Mouse (Mus musculus): Measurements from ENCODE around the gene Lyplal1. TPM values are rescaled to one million over a fixed set of nuclear protein-coding genes. Genes with fewer than 3 reads are reported as not detected.

Gene Lyplal1
- 7.1 and 7.6 TPM in 2 replicates for polyA plus RNA-seq (2012; rRNA removed)

DNA sequence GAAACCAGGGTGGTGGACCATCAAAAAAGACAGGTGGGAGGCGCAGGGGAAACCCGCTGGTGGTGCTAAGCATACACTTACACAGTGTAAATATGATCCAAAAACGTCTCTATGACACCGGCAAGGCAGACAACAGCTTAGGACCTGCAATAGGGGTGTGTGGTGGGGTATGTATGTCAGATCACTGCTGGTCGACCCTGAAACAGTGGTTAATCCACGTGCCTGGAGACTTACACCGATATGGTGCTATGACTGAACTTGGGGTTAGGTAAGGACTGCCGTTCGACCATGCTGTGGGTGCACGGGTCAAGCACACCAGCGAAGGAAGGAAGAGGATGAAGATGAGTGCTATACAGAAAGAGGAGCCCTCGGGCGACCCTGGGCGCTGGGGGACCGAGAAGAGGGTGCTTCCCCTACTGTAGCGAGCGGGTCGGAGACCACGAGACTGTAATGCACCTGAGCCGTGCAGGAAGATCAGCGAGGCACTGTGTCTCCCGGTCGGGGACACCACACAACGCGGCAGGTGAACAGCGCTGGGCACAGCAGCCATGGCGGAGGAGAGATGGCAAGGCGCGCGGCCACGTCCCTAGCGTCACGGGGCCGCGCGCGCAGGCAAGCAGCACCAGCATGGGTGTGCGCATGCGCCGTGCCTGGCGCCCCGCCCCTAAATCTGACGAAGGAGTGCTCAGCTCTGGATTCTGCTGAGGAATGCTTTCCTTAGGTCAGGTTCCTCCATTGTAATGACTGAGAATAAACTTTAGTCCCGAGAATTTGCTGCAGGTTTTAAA, at the start of gene Lyplal1:
Gene Lyplal1 (minus strand): TSS at position 610 of the 788 bp plus-strand sequence.
- Histone ChIP-seq H3K27me3 (ENCODE audit: control insufficient read depth, insufficient read depth, low read length) (no peaks in the 10 kb centered on the region), H3K27ac (ENCODE audit: insufficient read depth, low read length) (peak within 1 kb of the TSS; percentile 44), H3K4me1 (ENCODE audit: control insufficient read depth, insufficient read depth, low read length) (no peaks in the 10 kb centered on the region), H3K4me3 (replicated peaks; ENCODE audit: insufficient read depth, low read depth, low read length) (peak within 1 kb of the TSS; percentile 74)
- 3% methylated on average over 44 of the region's 44 CpGs for WGBS
- DNase-seq = peak; percentile 96 to 97
- TF ChIP-seq CTCF (IDR thresholded peaks at IDR 0.05; ENCODE audit: borderline replicate concordance, insufficient read depth, low read depth, low read length) (no peak), POLR2A (IDR thresholded peaks at IDR 0.05; ENCODE audit: borderline replicate concordance, insufficient read depth, low read length) (peak; percentile 97)

DNA sequence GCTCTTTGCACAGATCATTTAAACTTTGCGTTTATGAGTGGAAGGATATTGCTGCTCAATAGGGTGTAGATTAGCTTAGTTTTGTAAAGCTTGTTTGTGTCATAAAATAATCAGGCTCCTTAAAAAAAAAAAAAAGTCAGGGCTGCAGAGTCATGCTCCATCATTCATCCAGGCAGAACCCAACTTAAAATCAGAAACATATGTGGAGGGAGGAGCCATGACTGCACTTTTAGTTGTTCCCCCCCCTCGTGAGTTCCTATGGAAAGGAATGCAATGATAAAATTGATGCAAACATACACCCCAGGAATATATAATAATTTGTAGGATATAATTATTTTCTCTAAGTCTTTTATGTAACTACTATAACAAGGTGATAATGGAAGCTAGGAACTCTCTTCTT, 46.5 kb upstream of the Lyplal1 start:
- Histone ChIP-seq H3K4me1 (ENCODE audit: control insufficient read depth, insufficient read depth, low read length) (no peaks in the 10 kb centered on the region), H3K27ac (ENCODE audit: insufficient read depth, low read length) (no peak overlapping the region), H3K4me3 (replicated peaks; ENCODE audit: insufficient read depth, low read depth, low read length) (no peak overlapping the region), H3K27me3 (ENCODE audit: control insufficient read depth, insufficient read depth, low read length) (no peaks in the 10 kb centered on the region)
- WGBS = 46% methylated on average over 2 of the region's 2 CpGs
- no peak for DNase-seq
- no peak for TF ChIP-seq CTCF (IDR thresholded peaks at IDR 0.05; ENCODE audit: borderline replicate concordance, insufficient read depth, low read depth, low read length)
- TF ChIP-seq POLR2A (IDR thresholded peaks at IDR 0.05; ENCODE audit: borderline replicate concordance, insufficient read depth, low read length) = no peak

DNA sequence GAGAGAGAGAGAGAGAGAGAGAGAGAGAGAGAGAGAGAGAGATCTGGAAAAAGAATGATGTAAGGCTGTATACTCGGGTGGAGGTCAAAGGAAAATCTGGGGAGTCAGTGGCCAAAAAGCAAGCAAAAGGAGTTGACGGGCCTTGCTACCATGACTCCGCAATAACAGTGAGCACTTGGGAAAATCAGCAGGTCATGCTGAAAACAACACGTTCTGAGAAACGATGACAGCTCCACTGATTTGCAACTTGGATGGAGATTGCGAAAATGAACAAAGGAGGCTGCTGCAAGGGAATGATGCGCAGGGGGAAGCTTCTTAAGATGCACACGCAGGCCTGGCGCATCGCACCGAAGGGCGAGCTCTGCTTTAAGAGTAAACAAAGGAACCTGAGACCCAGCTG, 46.1 kb upstream of the Lyplal1 start:
- Histone ChIP-seq H3K4me3 (replicated peaks; ENCODE audit: insufficient read depth, low read depth, low read length) (no peak overlapping the region), H3K27ac (ENCODE audit: insufficient read depth, low read length) (no peak overlapping the region), H3K27me3 (ENCODE audit: control insufficient read depth, insufficient read depth, low read length) (no peaks in the 10 kb centered on the region), H3K4me1 (ENCODE audit: control insufficient read depth, insufficient read depth, low read length) (no peaks in the 10 kb centered on the region)
- 47% methylated on average over 12 of the region's 12 CpGs for WGBS
- TF ChIP-seq POLR2A (IDR thresholded peaks at IDR 0.05; ENCODE audit: borderline replicate concordance, insufficient read depth, low read length) (no peak), CTCF (IDR thresholded peaks at IDR 0.05; ENCODE audit: borderline replicate concordance, insufficient read depth, low read depth, low read length) (no peak)
- DNase-seq = no peak

DNA sequence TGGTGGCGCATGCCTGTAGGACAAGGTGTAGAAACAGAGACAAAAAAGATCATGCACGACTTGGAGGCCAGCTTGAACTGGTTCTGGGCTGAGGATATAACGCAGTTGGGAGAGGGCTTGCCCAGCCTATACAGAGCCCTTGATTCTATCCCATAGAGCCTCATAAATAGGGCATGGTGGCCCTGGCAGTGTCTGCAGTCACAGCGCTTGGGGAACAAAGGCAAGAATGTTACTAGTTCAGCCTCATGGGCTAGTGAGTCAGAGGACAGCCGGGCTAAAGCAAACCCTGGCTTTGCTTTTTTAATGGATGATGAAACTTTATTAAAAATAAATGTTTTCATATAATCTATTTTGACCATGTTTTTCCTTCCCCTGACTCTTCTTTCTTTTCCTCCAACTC, 33.3 kb upstream of the Lyplal1 start:
- TF ChIP-seq CTCF (IDR thresholded peaks at IDR 0.05; ENCODE audit: borderline replicate concordance, insufficient read depth, low read depth, low read length) (no peak), POLR2A (IDR thresholded peaks at IDR 0.05; ENCODE audit: borderline replicate concordance, insufficient read depth, low read length) (no peak)
- 78% methylated on average over 5 of the region's 5 CpGs for WGBS
- no peaks in the 10 kb centered on the region for H3K27me3 ChIP-seq (ENCODE audit: control insufficient read depth, insufficient read depth, low read length)
- no peak overlapping the region for H3K27ac ChIP-seq (ENCODE audit: insufficient read depth, low read length)
- no peak overlapping the region for H3K4me3 ChIP-seq (replicated peaks; ENCODE audit: insufficient read depth, low read depth, low read length)
- DNase-seq = no peak
- no peaks in the 10 kb centered on the region for H3K4me1 ChIP-seq (ENCODE audit: control insufficient read depth, insufficient read depth, low read length)

DNA sequence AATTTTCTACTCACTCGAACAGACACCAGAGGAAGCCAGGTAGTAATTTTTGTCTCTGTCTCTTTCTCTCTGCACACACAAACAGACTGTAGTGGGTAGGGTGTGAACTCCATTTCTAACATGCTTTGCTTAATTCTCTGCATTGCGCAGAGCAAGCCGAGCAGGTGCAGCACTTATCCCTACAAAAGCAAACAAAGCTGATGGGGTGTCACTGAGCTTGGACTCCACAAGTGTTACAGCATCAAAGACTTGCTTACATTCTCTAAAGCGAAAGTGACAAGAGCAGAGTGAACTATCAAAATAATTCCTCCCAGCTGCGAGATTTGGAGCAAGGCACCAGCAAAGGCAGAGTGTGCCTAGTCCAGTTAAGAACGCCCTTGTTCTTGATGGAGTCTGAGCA, 28.3 kb upstream of the Lyplal1 start:
- TF ChIP-seq POLR2A (IDR thresholded peaks at IDR 0.05; ENCODE audit: borderline replicate concordance, insufficient read depth, low read length) = no peak
- no peak for TF ChIP-seq CTCF (IDR thresholded peaks at IDR 0.05; ENCODE audit: borderline replicate concordance, insufficient read depth, low read depth, low read length)
- Histone ChIP-seq H3K4me1 (ENCODE audit: control insufficient read depth, insufficient read depth, low read length) (no peaks in the 10 kb centered on the region), H3K4me3 (replicated peaks; ENCODE audit: insufficient read depth, low read depth, low read length) (no peak overlapping the region), H3K27ac (ENCODE audit: insufficient read depth, low read length) (no peak overlapping the region), H3K27me3 (ENCODE audit: control insufficient read depth, insufficient read depth, low read length) (no peaks in the 10 kb centered on the region)
- DNase-seq = no peak
- 65% methylated on average over 6 of the region's 6 CpGs for WGBS

DNA sequence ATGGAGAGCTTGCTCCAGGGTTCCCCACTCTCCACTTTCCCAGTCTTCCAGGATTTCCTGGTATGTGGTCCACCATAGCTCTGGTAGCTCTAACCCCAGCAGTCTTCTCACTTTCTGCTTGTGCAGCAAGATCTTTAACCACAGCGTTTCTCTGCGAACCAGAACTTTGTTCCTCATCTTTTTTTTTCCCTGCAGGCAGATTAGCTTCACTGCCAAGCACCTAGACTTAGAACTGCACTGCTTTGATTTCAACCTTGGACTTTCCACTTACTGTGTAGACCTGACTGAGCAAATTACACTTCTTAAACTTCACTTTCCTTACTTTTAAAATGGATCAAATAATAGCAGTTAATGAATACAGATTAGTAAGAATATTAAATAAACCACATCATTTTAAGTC, 23.1 kb upstream of the Lyplal1 start:
- no peaks in the 10 kb centered on the region for H3K27me3 ChIP-seq (ENCODE audit: control insufficient read depth, insufficient read depth, low read length)
- H3K27ac ChIP-seq (ENCODE audit: insufficient read depth, low read length) = no peak overlapping the region
- TF ChIP-seq CTCF (IDR thresholded peaks at IDR 0.05; ENCODE audit: borderline replicate concordance, insufficient read depth, low read depth, low read length) (no peak), POLR2A (IDR thresholded peaks at IDR 0.05; ENCODE audit: borderline replicate concordance, insufficient read depth, low read length) (no peak)
- H3K4me3 ChIP-seq (replicated peaks; ENCODE audit: insufficient read depth, low read depth, low read length) = no peak overlapping the region
- no peak for DNase-seq
- WGBS = 91% methylated on average over 2 of the region's 2 CpGs
- H3K4me1 ChIP-seq (ENCODE audit: control insufficient read depth, insufficient read depth, low read length) = no peaks in the 10 kb centered on the region

DNA sequence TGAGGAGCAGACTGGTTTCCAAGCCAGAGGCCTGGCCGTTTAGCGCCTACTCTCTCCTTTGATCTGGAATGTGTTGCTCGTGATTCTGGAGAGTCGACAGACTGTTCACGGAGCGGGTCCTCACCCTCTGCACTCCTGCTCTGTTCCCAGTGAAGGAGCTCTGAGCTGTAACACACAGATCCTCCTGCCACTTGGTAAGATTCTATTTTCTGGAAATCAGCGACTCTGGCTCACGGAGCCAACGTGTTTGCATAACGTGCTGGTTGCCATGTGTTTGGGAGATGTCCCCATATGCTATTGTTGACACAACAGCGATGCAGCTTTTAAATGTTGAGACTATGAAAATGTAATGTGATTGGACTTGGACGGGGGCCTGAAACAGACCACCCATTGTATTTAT, 20.8 kb upstream of the Lyplal1 start:
- H3K4me3 ChIP-seq (replicated peaks; ENCODE audit: insufficient read depth, low read depth, low read length) = no peak overlapping the region
- no peaks in the 10 kb centered on the region for H3K4me1 ChIP-seq (ENCODE audit: control insufficient read depth, insufficient read depth, low read length)
- DNase-seq = no peak
- H3K27ac ChIP-seq (ENCODE audit: insufficient read depth, low read length) = no peak overlapping the region
- 17% methylated on average over 12 of the region's 12 CpGs for WGBS
- no peaks in the 10 kb centered on the region for H3K27me3 ChIP-seq (ENCODE audit: control insufficient read depth, insufficient read depth, low read length)
- TF ChIP-seq POLR2A (IDR thresholded peaks at IDR 0.05; ENCODE audit: borderline replicate concordance, insufficient read depth, low read length) (no peak), CTCF (IDR thresholded peaks at IDR 0.05; ENCODE audit: borderline replicate concordance, insufficient read depth, low read depth, low read length) (no peak)
